Mouse (Mus musculus): ENCODE data around the gene Dmpk. TPM values are rescaled to one million over a fixed set of nuclear protein-coding genes. Genes with fewer than 3 reads are reported as not detected.

Dmpk gene
- total RNA-seq, 2 experiments from 2014 or later = 36.3 to 48.1 TPM

Small RNA genes lying within 50 kb of the gene (microRNA-seq; reads per million reads assigned to microRNA genes)
- 3.0 to 5.1 reads per million in 2 experiments for gene Mir3100

Other genes starting within 250 kb of the Dmpk start
- gene Mill2, start 243.9 kb upstream of the Dmpk start, total RNA-seq (2021) = 1 to 10 TPM; 2.1 TPM
- 10 to 100 TPM; 13.6 to 21.1 TPM for gene Pglyrp1, start 212.5 kb upstream of the Dmpk start, total RNA-seq (2021)
- 10 to 100 TPM; 11.3 to 12.5 TPM for gene Ccdc61, start 173.4 kb upstream of the Dmpk start, total RNA-seq (2021)
- gene Nova2, start 158.0 kb upstream of the Dmpk start, total RNA-seq (2021) = 10 to 100 TPM; 82.2 to 84.5 TPM
- under 1 TPM; 0.33 to 0.87 TPM for gene Nanos2, start 96.4 kb upstream of the Dmpk start, total RNA-seq (2021)
- gene Mypop, start 92.6 kb upstream of the Dmpk start, total RNA-seq (2021) = 10 to 100 TPM; 45.0 to 45.9 TPM
- gene Irf2bp1, start 79.8 kb upstream of the Dmpk start, total RNA-seq (2021) = 10 to 100 TPM; 52.1 to 53.0 TPM
- gene Foxa3, start 60.3 kb upstream of the Dmpk start, total RNA-seq (2021) = not detected
- 100 to 1,000 TPM; 111 to 113 TPM for gene Sympk, start 59.5 kb upstream of the Dmpk start, total RNA-seq (2021)
- gene Rsph6a, start 29.2 kb upstream of the Dmpk start, total RNA-seq (2021) = under 1 TPM; 0.15 to 0.33 TPM
- 100 to 1,000 TPM; 136 to 143 TPM for gene Dmwd, start 7.6 kb upstream of the Dmpk start, total RNA-seq (2021)
- 1 to 10 TPM; 2.5 to 2.8 TPM for gene Six5, start 10.7 kb downstream of the Dmpk start, total RNA-seq (2021)
- under 1 TPM; 0.40 to 0.43 TPM for gene Gm4969, start 34.5 kb downstream of the Dmpk start, total RNA-seq (2021)
- gene Fbxo46, start 36.0 kb downstream of the Dmpk start, total RNA-seq (2021) = 10 to 100 TPM; 14.2 to 14.3 TPM
- gene Qpctl, start 65.4 kb downstream of the Dmpk start, total RNA-seq (2021) = 10 to 100 TPM; 18.1 to 18.6 TPM
- 10 to 100 TPM; 79.1 to 79.2 TPM for gene Snrpd2, start 65.9 kb downstream of the Dmpk start, total RNA-seq (2021)
- 1 to 10 TPM in 1 of 2 experiments, under 1 TPM in 1; 0.62 to 1.9 TPM for gene Gipr, start 82.3 kb downstream of the Dmpk start, total RNA-seq (2021)
- gene Eml2, start 92.6 kb downstream of the Dmpk start, total RNA-seq (2021) = 100 to 1,000 TPM; 145 to 149 TPM
- 1 to 10 TPM; 2.4 to 2.5 TPM for gene Gpr4, start 128.7 kb downstream of the Dmpk start, total RNA-seq (2021)
- 10 to 100 TPM; 40.5 to 40.8 TPM for gene Opa3, start 144.5 kb downstream of the Dmpk start, total RNA-seq (2021)
- 10 to 100 TPM; 15.2 to 21.2 TPM for gene Vasp, start 188.0 kb downstream of the Dmpk start, total RNA-seq (2021)
- under 1 TPM; 0.20 to 0.33 TPM for gene Ppm1n, start 196.2 kb downstream of the Dmpk start, total RNA-seq (2021)
- 10 to 100 TPM; 89.7 to 91.3 TPM for gene Rtn2, start 198.8 kb downstream of the Dmpk start, total RNA-seq (2021)
- 10 to 100 TPM; 12.6 to 18.8 TPM for gene Fosb, start 226.2 kb downstream of the Dmpk start, total RNA-seq (2021)